Mouse (Mus musculus) kidney, embryonic 14.5 days (tissue): ENCODE data around the gene Mpv17l2. TPM values are rescaled to one million over a fixed set of nuclear protein-coding genes. Genes with fewer than 3 reads are reported as not detected.

Experiments
- ATAC-seq: fragments of 200-750 bp; cut with Nextera tagmentation; 2 replicates; pipeline ENCODE4 v1.8.0; 2017; ENCODE audit warnings: moderate number of reproducible peaks, mild to moderate bottlenecking, moderate TSS enrichment, moderate library complexity; ENCODE audit not compliant: low FRiP score, low TSS enrichment
- H3K27ac ChIP-seq: fragments of 300-500 bp; sonication (generic); 2 replicates; pipeline ENCODE4 v1.5.1; 2014; ENCODE audit warnings: low read depth, mild to moderate bottlenecking, low read length, moderate library complexity, mixed read lengths
- H3K27me3 ChIP-seq: fragments of 300-500 bp; sonication (generic); 2 replicates; pipeline ENCODE4 v1.6.1; 2014; ENCODE audit warnings: mild to moderate bottlenecking, low read length; ENCODE audit not compliant: control insufficient read depth, insufficient read depth
- H3K36me3 ChIP-seq: fragments of 300-500 bp; sonication (generic); 2 replicates; pipeline ENCODE4 v1.6.1; 2014; ENCODE audit warnings: low read length, mixed read lengths; ENCODE audit not compliant: control insufficient read depth, insufficient read depth
- H3K4me1 ChIP-seq: fragments of 300-500 bp; sonication (generic); 2 replicates; pipeline ENCODE4 v1.6.1; 2014; ENCODE audit warnings: low read length, mixed read lengths; ENCODE audit not compliant: control insufficient read depth, insufficient read depth
- H3K4me2 ChIP-seq: fragments of 300-500 bp; sonication (generic); replicated peaks from 2 replicates; pipeline ENCODE4 v1.6.1; 2014; ENCODE audit warnings: low read depth, mild to moderate bottlenecking, low read length
- H3K4me3 ChIP-seq: fragments of 300-500 bp; sonication (generic); 2 replicates; pipeline ENCODE4 v1.5.1; 2014; ENCODE audit warnings: mild to moderate bottlenecking, low read length
- H3K9ac ChIP-seq: fragments of 300-500 bp; sonication (generic); 2 replicates; pipeline ENCODE4 v1.6.1; 2014; ENCODE audit warnings: low read depth, mild to moderate bottlenecking, low read length, moderate library complexity
- H3K9me3 ChIP-seq: fragments of 300-500 bp; sonication (generic); 2 replicates; pipeline ENCODE4 v1.6.1; 2016; ENCODE audit warnings: low read length; ENCODE audit not compliant: control insufficient read depth
- whole genome bisulfite sequencing: fragments of 180-500 bp; shearing (Covaris S2); extraction: QIAGEN DNeasy Blood & Tissue Kit; methylation state at CpG from one replicate; pipeline ENCODE4 v1.1.7; 2014; 5-methylcytosine and 5-hydroxymethylcytosine counted together
- polyA plus RNA-seq: library from polyadenylated mRNA; unstranded; fragments of >200 nt; fragmentation: Nextera tagmentation; extraction: Ambion mirVana; gene quantifications from 2 replicates; pipeline ENCODE4 v1.2.1, GENCODE M21; 2014

The Mpv17l2 gene
- polyA plus RNA-seq, 1 experiment from 2014 or later = 52.7 TPM

- peak overlapping the region; percentile 83 for H3K27ac ChIP-seq
- peaks cover 5% of the 10 kb centered on the region for H3K27me3 ChIP-seq
- peaks cover 23% of the 10 kb centered on the region for H3K4me1 ChIP-seq
- ATAC-seq = no peak
- WGBS = 24% methylated on average over 11 of the region's 11 CpGs
- no peak overlapping the region for H3K4me3 ChIP-seq
- H3K36me3 ChIP-seq = peaks cover 4% of the 10 kb centered on the region; the same call in 1 of the 2 replicates
- no peaks in the 10 kb centered on the region for H3K9me3 ChIP-seq
- H3K4me2 ChIP-seq = no peak overlapping the region
- no peak overlapping the region for H3K9ac ChIP-seq
These were observed 8.6 kb downstream of the Mpv17l2 start for GRCm38 (mm10) chr8:70752000-70752764.

DNA sequence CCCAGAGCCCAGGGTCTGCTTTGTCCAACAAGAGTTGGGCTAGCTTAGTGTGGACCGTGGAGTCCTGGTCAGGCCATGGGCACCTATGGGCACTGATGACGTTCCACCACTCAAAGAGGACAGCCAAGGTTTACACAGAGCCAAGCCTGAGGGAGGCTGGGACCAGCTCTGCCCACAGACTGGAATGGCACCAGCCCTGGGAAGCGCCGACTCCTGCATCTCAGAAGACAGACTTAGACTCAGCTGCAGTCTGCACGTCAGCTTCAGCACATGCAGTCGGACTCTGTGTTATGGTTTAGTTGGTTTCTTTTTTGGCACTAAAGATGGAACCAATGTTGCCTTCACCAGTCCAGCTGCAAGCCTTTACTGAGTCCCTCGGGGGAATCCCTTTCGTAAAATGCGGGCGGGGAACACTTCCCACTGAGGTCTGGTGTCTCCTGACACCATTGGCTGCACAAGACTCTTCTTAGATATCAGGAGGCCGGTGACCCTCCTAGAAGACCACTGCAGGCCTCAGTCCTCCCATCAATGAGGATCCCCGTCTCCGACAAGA lies 10.5 kb downstream of the Mpv17l2 start:
- no peak overlapping the region for H3K9ac ChIP-seq
- H3K4me3 ChIP-seq = no peak overlapping the region
- peaks cover 17% of the 10 kb centered on the region for H3K4me1 ChIP-seq
- H3K4me2 ChIP-seq = no peak overlapping the region
- no peak for ATAC-seq
- H3K9me3 ChIP-seq = no peaks in the 10 kb centered on the region
- WGBS = 83% methylated on average over 13 of the region's 13 CpGs
- H3K27me3 ChIP-seq = peaks cover 14% of the 10 kb centered on the region
- no peak overlapping the region for H3K27ac ChIP-seq
- no peaks in the 10 kb centered on the region for H3K36me3 ChIP-seq

GRCm38 (mm10) chr8:70749097-70749674 lies 11.6 kb downstream of the Mpv17l2 start:
- no peak overlapping the region for H3K4me3 ChIP-seq
- H3K36me3 ChIP-seq = no peaks in the 10 kb centered on the region
- no peak for ATAC-seq
- peaks cover 21% of the 10 kb centered on the region for H3K27me3 ChIP-seq
- H3K4me1 ChIP-seq = peaks cover 22% of the 10 kb centered on the region
- H3K9ac ChIP-seq = no peak overlapping the region
- WGBS = 84% methylated on average over 19 of the region's 19 CpGs
- no peaks in the 10 kb centered on the region for H3K9me3 ChIP-seq
- no peak overlapping the region for H3K27ac ChIP-seq
- no peak overlapping the region for H3K4me2 ChIP-seq

- Histone ChIP-seq H3K36me3 (no peaks in the 10 kb centered on the region), H3K27ac (no peak overlapping the region), H3K4me2 (no peak overlapping the region), H3K27me3 (peaks cover 28% of the 10 kb centered on the region), H3K9ac (no peak overlapping the region), H3K4me3 (no peak overlapping the region), H3K9me3 (no peaks in the 10 kb centered on the region), H3K4me1 (peaks cover 25% of the 10 kb centered on the region)
- ATAC-seq = no peak
- WGBS = 88% methylated on average over 23 of the region's 23 CpGs
These were observed 12.3 kb downstream of the Mpv17l2 start for GRCm38 (mm10) chr8:70748246-70749096.

- Histone ChIP-seq H3K9me3 (no peaks in the 10 kb centered on the region), H3K36me3 (no peaks in the 10 kb centered on the region), H3K4me3 (no peak overlapping the region), H3K27ac (no peak overlapping the region), H3K27me3 (peaks cover 39% of the 10 kb centered on the region), H3K4me2 (no peak overlapping the region), H3K9ac (no peak overlapping the region), H3K4me1 (peaks cover 24% of the 10 kb centered on the region)
- no peak for ATAC-seq
- WGBS = 71% methylated on average over 18 of the region's 18 CpGs
These were observed 13.4 kb downstream of the Mpv17l2 start for GRCm38 (mm10) chr8:70747211-70747890.

GRCm38 (mm10) chr8:70746676-70747075 lies 14.1 kb downstream of the Mpv17l2 start:
- no peak for ATAC-seq
- Histone ChIP-seq H3K27ac (no peak overlapping the region), H3K4me2 (no peak overlapping the region), H3K9ac (no peak overlapping the region), H3K4me3 (no peak overlapping the region), H3K9me3 (no peaks in the 10 kb centered on the region), H3K36me3 (no peaks in the 10 kb centered on the region), H3K4me1 (peaks cover 22% of the 10 kb centered on the region), H3K27me3 (peaks cover 42% of the 10 kb centered on the region)
- WGBS = 55% methylated on average over 9 of the region's 9 CpGs

DNA sequence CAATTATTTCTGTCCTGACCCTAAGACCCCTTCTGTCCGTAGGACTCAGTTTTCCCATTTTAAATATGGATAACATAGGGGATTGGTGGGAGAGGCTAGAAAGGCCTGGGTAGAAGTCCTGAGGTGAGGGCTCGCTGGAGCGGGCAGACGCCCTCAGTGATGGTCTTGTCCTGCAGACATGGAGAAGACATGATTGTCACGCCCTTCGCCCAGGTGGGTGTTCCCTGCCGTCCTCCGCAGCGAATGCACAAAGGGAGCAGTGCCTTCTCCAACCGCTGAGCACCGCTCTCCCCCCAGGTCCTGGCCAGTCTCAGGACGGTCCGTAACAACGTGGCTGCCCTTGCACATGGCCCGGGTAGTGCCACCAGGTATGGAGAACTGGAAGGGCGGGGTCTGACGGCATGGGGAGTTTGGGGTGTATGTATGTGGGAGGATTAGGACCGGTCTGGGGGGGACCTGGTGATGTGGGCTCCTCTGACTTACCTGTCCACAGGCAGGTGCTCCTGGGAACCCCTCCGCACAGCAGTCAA lies 15.0 kb downstream of the Mpv17l2 start:
- Histone ChIP-seq H3K27me3 (peaks cover 49% of the 10 kb centered on the region), H3K9ac (no peak overlapping the region), H3K27ac (no peak overlapping the region), H3K4me1 (peaks cover 22% of the 10 kb centered on the region), H3K4me2 (no peak overlapping the region), H3K9me3 (no peaks in the 10 kb centered on the region), H3K36me3 (no peaks in the 10 kb centered on the region), H3K4me3 (no peak overlapping the region)
- WGBS = 54% methylated on average over 19 of the region's 19 CpGs
- ATAC-seq = no peak

GRCm38 (mm10) chr8:70744806-70745205 lies 15.9 kb downstream of the Mpv17l2 start:
- peaks cover 58% of the 10 kb centered on the region for H3K27me3 ChIP-seq
- no peak overlapping the region; the same call in 1 of the 2 replicates for H3K4me2 ChIP-seq
- ATAC-seq = no peak
- H3K9ac ChIP-seq = no peak overlapping the region
- H3K27ac ChIP-seq = no peak overlapping the region
- H3K36me3 ChIP-seq = no peaks in the 10 kb centered on the region
- no peaks in the 10 kb centered on the region for H3K9me3 ChIP-seq
- H3K4me3 ChIP-seq = no peak overlapping the region
- peaks cover 22% of the 10 kb centered on the region for H3K4me1 ChIP-seq
- 58% methylated on average over 11 of the region's 11 CpGs for WGBS
